Mouse (Mus musculus): ENCODE data around the gene Ifitm1.

GRCm38 (mm10) chr7:141010593-141010992 is 43.6 kb downstream of the Ifitm1 start, which contains the start of gene Ifitm3:
- TF ChIP-seq CTCF (IDR thresholded peaks at IDR 0.05; ENCODE audit: low read depth, low read length) (no peak), TAL1 (conservative IDR thresholded peaks at IDR 0.05; ENCODE audit: low read depth, low read length) (no peak), GATA1 (IDR thresholded peaks at IDR 0.05; ENCODE audit: borderline replicate concordance, low read length) (no peak), GATA2 (IDR thresholded peaks at IDR 0.05; ENCODE audit: borderline replicate concordance, low read depth, low read length) (no peak)
